Mouse (Mus musculus): ENCODE results near the gene Tex46. TPM values are rescaled to one million over a fixed set of nuclear protein-coding genes. Genes with fewer than 3 reads are reported as not detected.

Tex46 gene
- total RNA-seq, 1 experiment: not detected

GRCm38 (mm10) chr4:136652528-136652910 is 42.3 kb downstream of the Tex46 start:
- no peak overlapping the region for H3K9ac ChIP-seq (ENCODE audit: insufficient read depth, low read depth, low read length, poor library complexity, severe bottlenecking)
- H3K36me3 ChIP-seq (ENCODE audit: control insufficient read depth, insufficient read depth, low read length, poor library complexity, severe bottlenecking): peaks cover 4% of the 10 kb centered on the region; the same call in 1 of the 2 replicates
- H3K4me1 ChIP-seq (ENCODE audit: control insufficient read depth in 2 of 2, insufficient read depth in 2 of 2, low read length in 2 of 2, poor library complexity in 1 of 2): peaks cover 0 to 2% of the 10 kb centered on the region in 2 experiments; a peak in 1 of 4 replicates
- H3K4me3 ChIP-seq (ENCODE audit: insufficient read depth in 1 of 2, low read depth in 1 of 2, low read length in 2 of 2, poor library complexity in 1 of 2, severe bottlenecking in 1 of 2): no peak overlapping the region
- DNase-seq (ENCODE audit: low read depth, low spot score): no peak
- H3K27ac ChIP-seq (ENCODE audit: insufficient read depth, low read depth, low read length, poor library complexity, severe bottlenecking): no peak overlapping the region
- no peaks in the 10 kb centered on the region for H3K9me3 ChIP-seq (ENCODE audit: control insufficient read depth, insufficient read depth, low read depth, low read length)
- no peak for TF ChIP-seq ZNF384 (IDR thresholded peaks at IDR 0.05; ENCODE audit: low read depth, low read length)
- TF ChIP-seq MAFK (IDR thresholded peaks at IDR 0.05; ENCODE audit: insufficient read depth, low read depth, low read length): no peak
- no peak for TF ChIP-seq CHD2 (IDR thresholded peaks at IDR 0.05; ENCODE audit: low read depth, low read length)
- no peak for TF ChIP-seq HCFC1 (IDR thresholded peaks at IDR 0.05; ENCODE audit: borderline replicate concordance, insufficient read depth, low read length)
- TF ChIP-seq ZC3H11A (IDR thresholded peaks at IDR 0.05; ENCODE audit: borderline replicate concordance, low read depth, low read length): no peak
- in situ Hi-C loops (cut with MboI; ENCODE audit: low sequenced_read_pairs in 2 of 2, unreplicated experiment in 2 of 2): loop anchor here (10.0 to 25.0 kb wide), 2 partner anchors 222 to 410 kb away; no protein-coding TSS in a partner anchor

- in situ Hi-C loops (cut with MboI; ENCODE audit: low sequenced_read_pairs in 2 of 2, unreplicated experiment in 2 of 2): loop anchor here (10.0 to 25.0 kb wide), 2 partner anchors 222 to 409 kb away; no protein-coding TSS in a partner anchor
- Histone ChIP-seq H3K4me3 (ENCODE audit: insufficient read depth in 1 of 2, low read depth in 1 of 2, low read length in 2 of 2, poor library complexity in 1 of 2, severe bottlenecking in 1 of 2) (no peak overlapping the region), H3K9ac (ENCODE audit: insufficient read depth, low read depth, low read length, poor library complexity, severe bottlenecking) (no peak overlapping the region), H3K36me3 (ENCODE audit: control insufficient read depth, insufficient read depth, low read length, poor library complexity, severe bottlenecking) (peaks cover 4% of the 10 kb centered on the region; the same call in 1 of the 2 replicates), H3K9me3 (ENCODE audit: control insufficient read depth, insufficient read depth, low read depth, low read length) (no peaks in the 10 kb centered on the region), H3K4me1 (ENCODE audit: control insufficient read depth in 2 of 2, insufficient read depth in 2 of 2, low read length in 2 of 2, poor library complexity in 1 of 2) (peaks cover 0 to 2% of the 10 kb centered on the region in 2 experiments; a peak in 1 of 4 replicates), H3K27ac (ENCODE audit: insufficient read depth, low read depth, low read length, poor library complexity, severe bottlenecking) (no peak overlapping the region)
- TF ChIP-seq ZNF384 (IDR thresholded peaks at IDR 0.05; ENCODE audit: low read depth, low read length): no peak
- no peak for DNase-seq (ENCODE audit: low read depth, low spot score)
These were observed 42.8 kb downstream of the Tex46 start for GRCm38 (mm10) chr4:136653019-136653418.

- no peak overlapping the region for H3K27ac ChIP-seq (ENCODE audit: insufficient read depth, low read depth, low read length, poor library complexity, severe bottlenecking)
- DNase-seq (ENCODE audit: low read depth, low spot score): no peak
- no peak for TF ChIP-seq HCFC1 (IDR thresholded peaks at IDR 0.05; ENCODE audit: borderline replicate concordance, insufficient read depth, low read length)
- no peak for TF ChIP-seq MAFK (IDR thresholded peaks at IDR 0.05; ENCODE audit: insufficient read depth, low read depth, low read length)
- no peak for TF ChIP-seq ZC3H11A (IDR thresholded peaks at IDR 0.05; ENCODE audit: borderline replicate concordance, low read depth, low read length)
- no peak for TF ChIP-seq ZNF384 (IDR thresholded peaks at IDR 0.05; ENCODE audit: low read depth, low read length)
- TF ChIP-seq CHD2 (IDR thresholded peaks at IDR 0.05; ENCODE audit: low read depth, low read length): no peak
- H3K9me3 ChIP-seq (ENCODE audit: control insufficient read depth, insufficient read depth, low read depth, low read length): no peaks in the 10 kb centered on the region
- no peak overlapping the region for H3K9ac ChIP-seq (ENCODE audit: insufficient read depth, low read depth, low read length, poor library complexity, severe bottlenecking)
- H3K36me3 ChIP-seq (ENCODE audit: control insufficient read depth, insufficient read depth, low read length, poor library complexity, severe bottlenecking): peaks cover 4% of the 10 kb centered on the region; the same call in 1 of the 2 replicates
- H3K4me1 ChIP-seq (ENCODE audit: control insufficient read depth in 2 of 2, insufficient read depth in 2 of 2, low read length in 2 of 2, poor library complexity in 1 of 2): peaks cover 0 to 2% of the 10 kb centered on the region in 2 experiments; a peak in 1 of 4 replicates
- H3K4me3 ChIP-seq (ENCODE audit: insufficient read depth in 1 of 2, low read depth in 1 of 2, low read length in 2 of 2, poor library complexity in 1 of 2, severe bottlenecking in 1 of 2): no peak overlapping the region
- in situ Hi-C loops (cut with MboI; ENCODE audit: low sequenced_read_pairs in 2 of 2, unreplicated experiment in 2 of 2): loop anchor here (10.0 to 25.0 kb wide), 2 partner anchors 221 to 409 kb away; no protein-coding TSS in a partner anchor
These were observed 43.5 kb downstream of the Tex46 start for GRCm38 (mm10) chr4:136653692-136654234.

GRCm38 (mm10) chr4:136657914-136658313 is 47.7 kb downstream of the Tex46 start:
- H3K27ac ChIP-seq (ENCODE audit: insufficient read depth, low read depth, low read length, poor library complexity, severe bottlenecking): no peak overlapping the region
- DNase-seq (ENCODE audit: low read depth, low spot score): no peak
- H3K36me3 ChIP-seq (ENCODE audit: control insufficient read depth, insufficient read depth, low read length, poor library complexity, severe bottlenecking): peaks cover 9% of the 10 kb centered on the region; the same call in 1 of the 2 replicates
- in situ Hi-C loops (cut with MboI; ENCODE audit: low sequenced_read_pairs in 2 of 2, unreplicated experiment in 2 of 2): loop anchor here (10.0 to 25.0 kb wide), 2 partner anchors 217 to 404 kb away; no protein-coding TSS in a partner anchor
- no peak overlapping the region for H3K4me3 ChIP-seq (ENCODE audit: insufficient read depth in 1 of 2, low read depth in 1 of 2, low read length in 2 of 2, poor library complexity in 1 of 2, severe bottlenecking in 1 of 2)
- H3K4me1 ChIP-seq (ENCODE audit: control insufficient read depth in 2 of 2, insufficient read depth in 2 of 2, low read length in 2 of 2, poor library complexity in 1 of 2): no peaks in the 10 kb centered on the region
- H3K9me3 ChIP-seq (ENCODE audit: control insufficient read depth, insufficient read depth, low read depth, low read length): no peaks in the 10 kb centered on the region
- TF ChIP-seq ZC3H11A (IDR thresholded peaks at IDR 0.05; ENCODE audit: borderline replicate concordance, low read depth, low read length): no peak
- TF ChIP-seq CHD2 (IDR thresholded peaks at IDR 0.05; ENCODE audit: low read depth, low read length): no peak
- TF ChIP-seq ZNF384 (IDR thresholded peaks at IDR 0.05; ENCODE audit: low read depth, low read length): no peak
- no peak for TF ChIP-seq HCFC1 (IDR thresholded peaks at IDR 0.05; ENCODE audit: borderline replicate concordance, insufficient read depth, low read length)
- no peak overlapping the region for H3K9ac ChIP-seq (ENCODE audit: insufficient read depth, low read depth, low read length, poor library complexity, severe bottlenecking)

Other genes with a start within 250 kb of the Tex46 start
- 0.32 and 1.5 TPM in 2 replicates for gene Htr1d, start 186.9 kb upstream of the Tex46 start, total RNA-seq (2012; rRNA removed)
- gene 6030445D17Rik, start 148.2 kb upstream of the Tex46 start, total RNA-seq (2012; rRNA removed): 0.89 and 1.0 TPM in 2 replicates
- gene Luzp1, start 140.7 kb upstream of the Tex46 start, total RNA-seq (2012; rRNA removed): 34.6 and 41.0 TPM in 2 replicates
- gene Kdm1a, start 7.7 kb upstream of the Tex46 start, total RNA-seq (2012; rRNA removed): 120 and 124 TPM in 2 replicates
- not detected in 2 replicates for gene Lactbl1, start 12.2 kb downstream of the Tex46 start, total RNA-seq (2012; rRNA removed)
- gene Ephb2, start 225.6 kb downstream of the Tex46 start, total RNA-seq (2012; rRNA removed): 15.5 and 37.5 TPM in 2 replicates

Measured in ES-E14 (cell line).